Mouse (Mus musculus) MEL (cell line): ENCODE data around the gene Trabd.

Experiments
- CTCF ChIP-seq, 3 experiments: IDR thresholded peaks in 2 of 3; conservative IDR thresholded peaks in 1 of 3; 2 replicates each; pipeline ENCODE4 v1.5.1; 2011 to 2012; ENCODE audit warnings: low read length in 3 of 3, low read depth in 2 of 3, mild to moderate bottlenecking in 2 of 3, improper control_type of control experiment in 1 of 3, inconsistent platforms in 1 of 3, mixed read lengths in 1 of 3, moderate library complexity in 1 of 3; ENCODE audit not compliant: control insufficient read depth in 1 of 3, insufficient read depth in 1 of 3, poor library complexity in 1 of 3, severe bottlenecking in 1 of 3
- EP300 ChIP-seq, 2 experiments: IDR thresholded peaks; 2 replicates each; pipeline ENCODE4 v1.6.1; 2011; ENCODE audit warnings: improper control_type of control experiment in 2 of 2, low read length in 2 of 2, low read depth in 1 of 2, mild to moderate bottlenecking in 1 of 2
- ETS1 ChIP-seq: IDR thresholded peaks from 2 replicates; pipeline ENCODE4 v1.6.1; 2012; ENCODE audit warnings: low read depth, mild to moderate bottlenecking, inconsistent platforms, low read length, improper control_type of control experiment, moderate library complexity
- HCFC1 ChIP-seq: IDR thresholded peaks from 2 replicates; pipeline ENCODE4 v1.6.1; 2012; ENCODE audit warnings: low read depth, mild to moderate bottlenecking, inconsistent platforms, low read length, improper control_type of control experiment, moderate library complexity
- KAT2A ChIP-seq: conservative IDR thresholded peaks from 2 replicates; pipeline ENCODE4 v1.6.1; 2012; ENCODE audit warnings: low read depth, low read length, improper control_type of control experiment, inconsistent platforms
- MAFK ChIP-seq: IDR thresholded peaks from 2 replicates; pipeline ENCODE4 v1.6.1; 2011; ENCODE audit warnings: low read depth, mild to moderate bottlenecking, low read length, improper control_type of control experiment, borderline replicate concordance
- MAX ChIP-seq: IDR thresholded peaks from 2 replicates; pipeline ENCODE4 v1.6.1; 2011; ENCODE audit warnings: low read length, improper control_type of control experiment
- MXI1 ChIP-seq: IDR thresholded peaks from 2 replicates; pipeline ENCODE4 v1.6.1; 2011; ENCODE audit warnings: mild to moderate bottlenecking, low read depth, low read length, improper control_type of control experiment
- MYB ChIP-seq: IDR thresholded peaks from 2 replicates; pipeline ENCODE4 v1.6.1; 2011; ENCODE audit warnings: mild to moderate bottlenecking, low read depth, low read length, improper control_type of control experiment
- POLR2A ChIP-seq, 2 experiments: IDR thresholded peaks; 2 replicates each; pipeline ENCODE4 v1.6.1; 2011 to 2012; ENCODE audit warnings: low read length in 2 of 2, mild to moderate bottlenecking in 2 of 2, control low read depth in 1 of 2, improper control_type of control experiment in 1 of 2, low read depth in 1 of 2, moderate library complexity in 1 of 2; ENCODE audit not compliant: control insufficient read depth in 1 of 2, insufficient read depth in 1 of 2, poor library complexity in 1 of 2
- POLR2AphosphoS5 ChIP-seq: IDR thresholded peaks from 2 replicates; pipeline ENCODE4 v1.6.1; 2012; ENCODE audit warnings: low read depth, borderline replicate concordance, mild to moderate bottlenecking, inconsistent platforms, low read length, moderate library complexity, mixed read lengths
- TAL1 ChIP-seq: IDR thresholded peaks from 2 replicates; pipeline ENCODE4 v1.6.1; 2012; ENCODE audit warnings: mild to moderate bottlenecking, inconsistent platforms, low read length, moderate library complexity, mixed read lengths
- ZC3H11A ChIP-seq: IDR thresholded peaks from 2 replicates; pipeline ENCODE4 v1.6.1; 2012; ENCODE audit warnings: low read depth, mild to moderate bottlenecking, inconsistent platforms, low read length, improper control_type of control experiment

- TF ChIP-seq MXI1 = 0 out of 2 replicates have a peak, but pooled peaks have one; percentile 0
- no peak for TF ChIP-seq MAX
- TF ChIP-seq POLR2A (IDR thresholded peaks at IDR 0.05; ENCODE audit: control insufficient read depth in 1 of 2, insufficient read depth in 1 of 2, low read depth in 1 of 2, low read length in 2 of 2, poor library complexity in 1 of 2) = no peak; a peak in 1 of 4 replicates
- TF ChIP-seq HCFC1 = no peak; the same call in 1 of the 2 replicates
- TF ChIP-seq EP300 (IDR thresholded peaks at IDR 0.05; ENCODE audit: low read depth in 1 of 2, low read length in 2 of 2) = no peak
- no peak for TF ChIP-seq MAFK
- no peak for TF ChIP-seq ETS1
- TF ChIP-seq MYB = no peak
- TF ChIP-seq CTCF (IDR thresholded peaks at IDR 0.05 in 2 of 3, conservative IDR thresholded peaks at IDR 0.05 in 1 of 3; ENCODE audit: control insufficient read depth in 1 of 3, insufficient read depth in 1 of 3, low read depth in 2 of 3, low read length in 3 of 3, poor library complexity in 1 of 3, severe bottlenecking in 1 of 3) = no peak
- no peak for TF ChIP-seq ZC3H11A
- no peak for TF ChIP-seq KAT2A
- no peak for TF ChIP-seq TAL1
- no peak for TF ChIP-seq POLR2AphosphoS5
These were observed 14.5 kb downstream of the Trabd start for GRCm38 (mm10) chr15:89089248-89090051.
